Mouse (Mus musculus): Measurements from ENCODE around the gene Gm17660.

DNA sequence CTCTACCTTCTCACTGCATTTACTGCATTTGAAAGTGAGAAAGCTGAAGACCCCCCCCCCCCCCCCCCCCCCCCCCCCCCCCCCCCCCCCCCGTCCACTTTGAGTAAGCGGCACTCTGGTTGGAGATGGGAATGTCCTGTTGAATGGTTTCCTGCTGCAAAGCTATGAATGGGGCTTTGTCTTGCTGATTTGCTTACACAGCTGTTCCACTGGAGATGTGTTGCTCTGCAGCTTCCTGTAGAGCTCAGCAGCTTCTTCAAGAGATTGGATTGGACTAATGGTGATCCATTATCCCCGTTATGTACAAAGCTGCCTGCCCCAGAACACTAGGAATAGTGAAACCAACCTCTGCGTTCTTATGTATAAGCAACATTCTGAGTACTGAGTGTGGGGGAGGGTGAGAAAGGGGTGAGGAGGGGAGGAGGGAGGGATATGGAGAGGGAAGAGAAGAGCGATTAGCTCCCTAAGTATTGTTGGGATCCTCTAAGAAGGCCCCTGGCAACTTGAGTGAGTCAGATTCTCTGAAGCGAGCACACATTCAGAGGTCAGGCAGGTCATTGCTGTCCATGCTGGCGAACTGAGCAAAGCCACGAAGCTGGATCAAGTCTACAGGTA lies 5.0 kb downstream of the Gm17660 start:
- TF ChIP-seq CTCF (conservative IDR thresholded peaks at IDR 0.05 in 1 of 2, IDR thresholded peaks at IDR 0.05 in 1 of 2; ENCODE audit: low read depth in 2 of 2, low read length in 2 of 2): no peak
- no peak for TF ChIP-seq POLR2A (IDR thresholded peaks at IDR 0.05; ENCODE audit: low read depth, low read length)
- no peak for TF ChIP-seq ZC3H11A (IDR thresholded peaks at IDR 0.05; ENCODE audit: low read depth, low read length)
- TF ChIP-seq CHD2 (IDR thresholded peaks at IDR 0.05; ENCODE audit: low read length): no peak
- no peak for TF ChIP-seq RCOR1 (conservative IDR thresholded peaks at IDR 0.05; ENCODE audit: low read depth, low read length)
- TF ChIP-seq PAX5 (IDR thresholded peaks at IDR 0.05; ENCODE audit: low read length): no peak
- no peak for TF ChIP-seq ZNF384 (IDR thresholded peaks at IDR 0.05; ENCODE audit: low read depth, low read length)
- no peak for TF ChIP-seq ELF1 (IDR thresholded peaks at IDR 0.05; ENCODE audit: low read depth, low read length)
- no peak for TF ChIP-seq EP300 (IDR thresholded peaks at IDR 0.05; ENCODE audit: low read length)
- no peak for TF ChIP-seq MAZ (IDR thresholded peaks at IDR 0.05; ENCODE audit: low read depth, low read length)
- no peak for TF ChIP-seq MYC (IDR thresholded peaks at IDR 0.05; ENCODE audit: low read depth, low read length)
- no peak for TF ChIP-seq TBP (conservative IDR thresholded peaks at IDR 0.05; ENCODE audit: low read depth, low read length)
- TF ChIP-seq MAFK (IDR thresholded peaks at IDR 0.05; ENCODE audit: insufficient replicate concordance, low read length): no peak
- TF ChIP-seq NRF1 (IDR thresholded peaks at IDR 0.05; ENCODE audit: low read depth, low read length): no peak

All from CH12.LX (cell line).